Mouse (Mus musculus) testis, adult 2 months (tissue): ENCODE results near the gene Gcnt2.

ENCODE experiments used
- CTCF ChIP-seq: fragments of 200-500 bp; IDR thresholded peaks from 2 replicates; pipeline ENCODE4 v1.5.1; 2012; ENCODE audit warnings: low read depth, mild to moderate bottlenecking, inconsistent platforms, low read length, moderate library complexity; ENCODE audit not compliant: control insufficient read depth, insufficient read depth, insufficient replicate concordance
- POLR2A ChIP-seq: fragments of 200-500 bp; IDR thresholded peaks from 2 replicates; pipeline ENCODE4 v1.6.1; 2012; ENCODE audit warnings: low read depth, mild to moderate bottlenecking, inconsistent platforms, low read length, moderate library complexity; ENCODE audit not compliant: control insufficient read depth

- TF ChIP-seq CTCF (no peak), POLR2A (no peak)
Measured at GRCm38 (mm10) chr13:40856786-40857185, 2.8 kb upstream of the Gcnt2 start.
